In genomic region chr17:29795050-29795770, GRCm38 (mm10) we compare ENCODE assay signal across 7 mouse cellular contexts.
DNase-seq lines count a peak whose midpoint lies in the region; ATAC-seq lines count a peak whose summit lies in the region.

No protein-coding gene starts in this region.

- peak; percentile 61 for ATAC-seq in forebrain, embryonic 14.5 days
- no peak for ATAC-seq in limb, embryonic 15.5 days (ENCODE audit: insufficient number of reproducible peaks, low FRiP score, low TSS enrichment, low read depth)
- no peak for ATAC-seq in megakaryocyte-erythroid progenitor cell, adult 5-6 weeks (replicated peaks; ENCODE audit: low FRiP score, low TSS enrichment, poor library complexity, severe bottlenecking)

- no peaks in the 10 kb centered on the region for H3K36me3 ChIP-seq in forebrain, embryonic 14.5 days (ENCODE audit: control insufficient read depth, insufficient read depth, low read length)
- H3K36me3 ChIP-seq in limb, embryonic 15.5 days: no peaks in the 10 kb centered on the region

- WGBS in forebrain, embryonic 14.5 days: under 1% methylated on average over 20 of the region's 23 CpGs
- WGBS in limb, embryonic 15.5 days: 3% methylated on average over 22 of the region's 23 CpGs

- H3K27ac ChIP-seq in forebrain, embryonic 14.5 days (ENCODE audit: low read depth, low read length): peak overlapping the region; percentile 81
- H3K27ac ChIP-seq in limb, embryonic 15.5 days: no peak overlapping the region

- H3K4me2 ChIP-seq in forebrain, embryonic 14.5 days (ENCODE audit: low read length): peak overlapping the region; percentile 50
- peak overlapping the region; percentile 48 for H3K4me2 ChIP-seq in limb, embryonic 15.5 days

- peaks cover 16% of the 10 kb centered on the region for H3K4me1 ChIP-seq in forebrain, embryonic 14.5 days (ENCODE audit: control insufficient read depth, insufficient read depth, low read length)
- H3K4me1 ChIP-seq in limb, embryonic 15.5 days: peaks cover 32% of the 10 kb centered on the region

- peak overlapping the region; percentile 43 for H3K9ac ChIP-seq in forebrain, embryonic 14.5 days (ENCODE audit: low read length)
- H3K9ac ChIP-seq in limb, embryonic 15.5 days: no peak overlapping the region

- DNase-seq in right cerebral cortex, adult 18-20 months: peak; percentile 51
- DNase-seq in right cerebral cortex, postnatal 36 days (ENCODE audit: low spot score in 2 of 2): no peak
- peak; percentile 87 for DNase-seq in forebrain, embryonic 14.5 days (ENCODE audit: low spot score)
- peak; percentile 14 for DNase-seq in testis, postnatal 14 days (ENCODE audit: low spot score)
- no peak for DNase-seq in natural killer cell, adult 2 months (ENCODE audit: low spot score in 2 of 2)

- H3K9me3 ChIP-seq in forebrain, embryonic 14.5 days (replicated peaks; ENCODE audit: control insufficient read depth, low read length): no peaks in the 10 kb centered on the region
- H3K9me3 ChIP-seq in limb, embryonic 15.5 days: no peaks in the 10 kb centered on the region

- H3K27me3 ChIP-seq in forebrain, embryonic 14.5 days (replicated peaks; ENCODE audit: control insufficient read depth, insufficient read depth, low read length): no peaks in the 10 kb centered on the region
- 0 out of 2 replicates have a peak, but pooled peaks cover 3% of the 10 kb centered on the region for H3K27me3 ChIP-seq in limb, embryonic 15.5 days

- peak overlapping the region; percentile 12 for H3K4me3 ChIP-seq in forebrain, embryonic 14.5 days (ENCODE audit: low read depth, low read length)
- H3K4me3 ChIP-seq in limb, embryonic 15.5 days: peak overlapping the region; percentile 25

Comparison
In these comparisons a context has a peak if more than half of its experiments do, and no peak if none do; other contexts are left out.
1. DNase-seq: peak in right cerebral cortex, adult 18-20 months (single experiment), forebrain, embryonic 14.5 days (single experiment) and testis, postnatal 14 days (single experiment); none in right cerebral cortex, postnatal 36 days (0 of 2) and natural killer cell, adult 2 months (0 of 2).